Mouse (Mus musculus) frontal cortex, adult 2 months (tissue): Measurements from ENCODE around the gene Eps15. TPM values are rescaled to one million over a fixed set of nuclear protein-coding genes. Genes with fewer than 3 reads are reported as not detected.

Source experiments
- DNase-seq, 2 experiments: peaks; one replicate each; pipeline ENCODE4 v3.0.0; 2022; ENCODE audit warnings: low spot score in 1 of 2; ENCODE audit errors: extremely low spot score in 1 of 2
- polyA plus RNA-seq: library from polyadenylated mRNA; depleted of rRNA; stranded (reverse); fragments of >200 nt; gene quantifications from 2 replicates; pipeline ENCODE4 v1.2.3, GENCODE M21; 2012; rRNA removed

Gene Eps15
- 119 and 124 TPM in 2 replicates for polyA plus RNA-seq

DNA sequence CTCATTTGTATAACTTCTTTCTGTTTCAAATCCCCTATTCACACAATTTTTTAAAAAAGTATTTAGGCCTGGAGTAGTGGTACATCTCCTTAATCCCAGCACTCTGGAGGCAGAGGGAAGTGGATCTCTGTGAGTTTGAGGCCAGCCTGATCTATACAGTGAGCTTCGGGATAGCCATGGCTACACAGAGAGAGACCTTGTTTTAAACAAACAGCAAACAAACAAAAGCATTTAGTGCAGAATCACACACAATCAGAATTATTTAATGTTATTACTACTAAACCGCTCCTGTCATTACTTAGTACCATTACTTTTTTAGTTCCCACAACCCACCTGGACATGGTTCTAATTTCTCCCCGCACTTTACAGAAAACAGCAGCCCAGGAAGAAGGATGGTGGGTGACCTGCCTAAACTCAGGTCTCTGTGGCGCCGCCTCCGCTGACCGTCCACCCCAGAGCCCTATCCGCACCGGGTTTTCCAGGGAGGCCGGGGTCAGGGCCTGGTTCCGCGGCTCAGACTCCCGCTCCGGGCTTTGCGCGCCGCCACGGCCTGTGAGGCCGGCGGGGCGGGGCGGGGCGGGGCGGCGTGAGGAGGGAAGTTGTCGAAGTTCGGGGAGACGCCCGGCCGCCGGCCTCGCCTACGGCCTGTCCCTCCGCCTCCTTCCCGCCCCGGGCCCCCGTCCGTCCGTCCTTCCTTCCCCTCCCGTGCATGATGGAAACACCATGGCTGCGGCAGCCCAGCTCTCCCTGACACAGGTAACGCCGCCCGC lies at the start of gene Eps15:
TSS of gene Eps15 (plus strand) at position 580 of the 770 bp plus-strand sequence.
- peak; percentile 48 to 82 for DNase-seq

- DNase-seq = no peak
Measured at GRCm38 (mm10) chr4:109234185-109234584, 45.9 kb upstream of the Eps15 start, which contains the start of gene Calr4. Gene Calr4, plus strand, starts transcription at chr4:109234485.

- no peak for DNase-seq
Measured at GRCm38 (mm10) chr4:109234806-109235350, 45.2 kb upstream of the Eps15 start.

DNA sequence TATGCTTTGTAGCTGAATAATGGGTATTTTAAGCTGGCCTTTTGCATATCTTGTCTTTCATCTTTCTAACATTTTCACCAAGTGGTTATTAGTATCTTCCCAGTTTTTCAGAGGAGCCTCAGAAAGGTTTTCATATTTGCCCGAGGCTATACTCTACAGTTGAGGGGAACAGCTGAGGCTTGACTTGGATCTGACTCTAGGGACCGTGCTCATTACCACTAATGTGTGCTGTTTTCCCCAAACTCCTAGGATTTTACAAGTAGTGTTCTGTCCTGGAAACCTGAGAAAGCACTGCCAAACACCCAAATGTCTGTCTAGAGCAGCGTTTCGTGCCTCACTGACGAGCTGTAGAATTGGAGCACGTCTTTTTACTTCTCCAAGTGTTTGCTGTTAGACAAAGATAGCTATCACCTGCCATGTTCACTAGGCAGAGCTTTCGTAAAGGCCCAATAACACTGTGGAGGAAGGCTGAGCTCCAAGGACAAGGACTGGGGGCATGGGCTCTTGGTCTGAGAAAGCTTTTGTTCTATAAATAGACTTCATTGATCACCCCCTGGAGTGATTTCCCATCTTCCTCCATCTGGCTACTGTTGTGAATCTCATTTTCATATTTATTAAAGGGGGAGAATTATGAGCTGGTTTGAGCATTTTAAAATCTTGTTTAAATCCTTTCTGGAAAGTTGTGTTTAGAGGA lies 43.7 kb upstream of the Eps15 start:
- DNase-seq = no peak

- peak in 1 of 2 experiments; percentile 43 for DNase-seq
Measured at GRCm38 (mm10) chr4:109238428-109239268, 41.4 kb upstream of the Eps15 start.

- no peak for DNase-seq
Measured at GRCm38 (mm10) chr4:109241221-109241620, 38.8 kb upstream of the Eps15 start.

- no peak for DNase-seq
Measured at GRCm38 (mm10) chr4:109241934-109242333, 38.1 kb upstream of the Eps15 start.

DNA sequence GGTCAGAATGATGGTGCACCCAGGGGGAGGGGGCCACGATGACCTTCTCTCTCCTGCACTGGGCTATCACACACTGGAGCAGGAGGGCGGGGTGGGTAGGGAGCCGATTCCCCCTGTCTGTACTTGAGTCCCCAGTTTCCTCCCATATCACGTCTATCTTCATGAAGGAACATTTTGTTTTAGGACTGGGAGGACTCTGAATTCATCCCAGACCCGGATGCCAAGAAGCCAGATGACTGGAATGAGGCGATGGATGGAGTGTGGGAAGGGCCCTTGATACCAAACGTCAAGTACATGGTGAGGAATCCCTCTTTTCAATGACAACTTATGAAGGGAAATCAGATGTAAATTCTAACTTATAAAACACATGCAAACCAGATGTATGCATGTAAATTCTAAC lies 35.6 kb upstream of the Eps15 start:
- DNase-seq = no peak

DNA sequence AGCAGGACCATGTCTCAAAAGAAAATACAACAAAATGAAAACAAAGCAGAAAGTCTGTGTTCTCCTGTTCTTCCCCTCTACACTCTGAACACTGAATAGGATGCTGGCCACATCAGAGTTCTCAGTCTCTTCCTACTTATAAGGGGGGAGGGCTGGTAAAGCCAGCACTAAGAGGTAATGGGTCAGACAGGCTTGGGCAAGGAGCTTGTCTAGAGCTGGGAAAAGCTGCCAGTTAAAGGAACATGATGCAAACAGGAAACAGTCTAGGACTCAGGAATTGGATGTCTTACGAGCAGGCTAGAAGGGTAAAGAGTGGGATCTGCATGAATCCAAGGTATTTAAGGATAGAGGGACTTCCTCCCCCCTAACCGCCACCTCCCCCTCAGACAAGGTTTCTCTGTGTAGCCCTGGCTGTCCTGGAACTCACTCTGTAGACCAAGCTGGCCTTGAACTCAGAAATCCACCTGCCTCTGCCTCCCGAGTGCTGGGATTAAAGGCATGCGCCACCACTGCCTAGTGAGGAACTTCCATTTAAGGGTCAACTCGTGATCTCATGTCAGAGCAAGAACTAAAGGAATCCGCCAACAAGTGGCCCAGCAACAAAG lies 35.0 kb upstream of the Eps15 start:
- no peak for DNase-seq

DNA sequence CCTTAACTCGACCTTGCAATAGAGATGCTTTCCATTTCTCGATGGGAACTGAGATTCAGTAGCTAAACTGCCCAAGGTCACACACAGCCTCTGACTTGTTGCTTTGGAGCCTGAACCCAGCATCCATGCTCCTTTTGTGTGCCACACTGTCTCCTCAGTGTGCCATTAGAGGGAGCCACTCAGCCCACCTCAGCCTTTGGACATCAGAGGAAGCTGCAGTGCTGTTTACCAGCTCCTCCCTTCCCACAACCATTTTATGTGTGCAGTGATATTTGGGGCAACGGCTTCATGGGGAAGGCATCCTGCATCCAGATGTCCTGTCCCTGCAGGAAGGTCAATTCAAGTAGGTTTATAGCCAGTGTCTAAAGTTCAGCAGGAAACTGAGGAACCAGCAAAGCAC lies 28.5 kb upstream of the Eps15 start:
- no peak for DNase-seq

DNA sequence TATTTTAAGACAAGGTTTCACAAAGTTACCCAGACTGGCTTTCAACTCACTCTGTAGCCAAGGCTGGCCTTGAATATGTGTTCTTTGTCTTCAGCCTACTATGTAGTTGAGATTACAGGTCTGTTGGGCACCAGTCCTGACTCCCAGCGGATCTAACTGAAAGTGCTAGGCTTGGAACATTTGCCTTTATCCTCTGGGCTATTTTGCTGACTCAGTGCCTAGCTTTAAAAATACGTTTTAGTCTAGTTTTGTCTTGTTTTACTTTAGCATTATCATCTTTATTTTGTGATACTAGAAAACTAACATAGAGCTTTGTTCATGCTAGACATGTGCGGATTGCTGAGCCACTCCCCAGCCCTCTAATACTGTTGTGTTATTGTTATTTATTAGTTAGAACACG lies 27.9 kb upstream of the Eps15 start:
- DNase-seq = no peak

DNA sequence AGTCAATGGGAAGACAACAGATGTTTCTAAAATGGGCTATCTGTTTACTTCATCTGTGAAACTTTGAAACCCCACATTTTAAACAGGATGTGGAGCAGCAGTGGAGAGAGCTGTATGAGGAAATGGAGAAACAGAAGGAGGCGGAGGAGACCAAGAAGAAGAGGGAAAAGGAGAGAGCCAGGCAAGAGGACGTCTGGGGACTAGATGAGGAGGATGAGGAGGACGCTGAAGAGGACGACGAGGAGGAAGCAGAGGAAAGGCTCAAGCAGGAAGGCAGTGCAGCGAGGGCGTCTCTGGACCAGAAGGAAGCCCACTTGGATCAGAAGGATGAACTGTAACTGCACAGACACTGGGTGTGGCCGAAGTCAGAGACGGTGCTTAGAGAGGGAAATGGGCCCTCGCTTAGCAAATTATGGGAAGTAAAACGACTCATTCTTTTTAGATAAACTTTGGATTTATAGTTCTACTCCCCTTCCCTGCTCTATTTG lies 26.4 kb upstream of the Eps15 start:
- no peak for DNase-seq

DNA sequence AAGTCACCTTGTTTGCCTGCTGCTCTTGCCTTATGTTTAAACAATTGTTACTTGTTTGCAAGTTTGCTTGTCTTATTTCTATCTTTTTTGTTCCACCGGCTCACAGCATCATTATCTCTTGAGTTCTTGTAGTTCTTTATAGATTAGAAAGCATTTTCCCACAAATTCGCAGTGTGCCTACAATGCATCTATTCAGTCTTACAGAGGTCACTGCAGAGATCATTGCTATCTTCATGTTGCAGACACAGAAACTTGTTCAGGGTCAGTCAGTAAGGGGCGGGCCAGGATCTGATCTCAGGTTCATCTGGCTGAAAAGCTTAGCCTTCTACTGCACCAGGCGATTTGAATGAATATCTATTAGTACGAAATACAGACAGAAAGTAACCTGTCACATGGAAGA lies 25.6 kb upstream of the Eps15 start:
- no peak for DNase-seq

- DNase-seq = no peak
Measured at GRCm38 (mm10) chr4:109255321-109255720, 24.7 kb upstream of the Eps15 start.

DNA sequence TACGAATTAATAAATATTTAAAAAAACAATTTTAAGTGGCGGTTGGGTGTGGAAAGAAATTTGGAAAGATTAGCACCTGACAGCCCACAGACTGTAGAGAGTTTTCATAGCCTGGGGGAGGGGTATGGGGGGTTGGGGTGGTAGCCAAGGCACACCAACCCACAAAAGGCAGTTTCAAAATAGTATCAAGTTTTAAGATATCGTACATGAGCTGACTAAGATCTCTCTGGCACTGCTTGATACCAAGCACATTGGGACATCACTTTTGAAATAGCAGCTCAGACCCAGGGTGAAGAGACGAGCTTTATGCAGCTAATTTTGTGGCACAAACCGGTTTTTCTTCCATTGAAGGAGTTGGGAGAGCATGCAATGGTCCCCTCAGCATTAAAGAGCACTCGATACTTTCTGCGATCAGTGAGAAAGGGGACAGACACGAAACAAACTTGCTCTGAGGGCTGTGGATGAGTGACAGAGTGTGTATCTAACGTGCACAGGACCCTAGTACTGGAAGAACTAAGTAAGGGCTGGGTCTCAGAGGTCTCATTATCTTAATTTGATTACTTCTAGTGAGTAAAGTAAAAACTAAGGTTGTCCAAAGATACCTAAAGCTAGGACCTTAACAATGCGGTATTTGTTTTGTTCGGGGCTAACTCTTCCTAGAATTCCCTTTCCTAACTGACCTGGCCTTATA lies 24.2 kb upstream of the Eps15 start:
- no peak for DNase-seq

DNA sequence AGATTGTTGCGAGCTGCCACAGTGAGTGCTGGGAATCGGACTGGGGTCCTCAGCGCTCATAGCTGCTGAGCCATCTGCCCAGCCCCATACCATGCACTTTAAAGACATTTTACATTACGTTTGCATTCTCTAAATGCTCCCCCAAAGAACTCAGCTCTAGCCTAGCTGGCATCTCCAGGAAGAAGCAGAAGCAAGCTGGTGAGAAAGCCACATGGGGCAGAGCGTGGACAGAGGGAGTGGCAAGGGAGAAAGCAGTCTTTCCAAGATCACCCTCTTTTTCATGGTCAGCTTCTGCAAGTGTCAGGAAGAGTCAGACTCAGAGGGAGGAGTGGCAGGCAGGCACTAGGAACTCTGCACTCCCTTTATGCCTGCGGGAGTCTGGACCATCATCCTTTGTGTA lies 23.3 kb upstream of the Eps15 start:
- no peak for DNase-seq

DNA sequence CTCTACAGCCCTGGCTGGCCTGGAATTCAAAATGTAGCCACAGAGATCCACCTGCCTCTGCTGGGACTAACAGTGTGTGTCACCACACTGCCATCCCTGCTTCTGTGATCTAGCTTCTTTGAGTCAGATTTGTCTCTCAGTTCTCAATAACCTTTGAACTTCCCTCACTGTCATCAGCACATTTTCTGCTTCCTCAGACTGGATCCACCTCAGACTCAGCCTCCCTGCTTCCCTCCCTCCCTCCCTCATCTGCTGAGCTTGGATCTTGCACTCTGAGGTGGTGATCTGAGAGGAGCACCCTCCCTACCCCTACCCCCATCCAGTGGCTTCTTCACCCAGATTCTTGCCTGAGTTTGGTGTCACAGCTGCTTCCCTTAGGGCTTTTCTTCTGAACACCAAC lies 22.4 kb upstream of the Eps15 start:
- DNase-seq = no peak

DNA sequence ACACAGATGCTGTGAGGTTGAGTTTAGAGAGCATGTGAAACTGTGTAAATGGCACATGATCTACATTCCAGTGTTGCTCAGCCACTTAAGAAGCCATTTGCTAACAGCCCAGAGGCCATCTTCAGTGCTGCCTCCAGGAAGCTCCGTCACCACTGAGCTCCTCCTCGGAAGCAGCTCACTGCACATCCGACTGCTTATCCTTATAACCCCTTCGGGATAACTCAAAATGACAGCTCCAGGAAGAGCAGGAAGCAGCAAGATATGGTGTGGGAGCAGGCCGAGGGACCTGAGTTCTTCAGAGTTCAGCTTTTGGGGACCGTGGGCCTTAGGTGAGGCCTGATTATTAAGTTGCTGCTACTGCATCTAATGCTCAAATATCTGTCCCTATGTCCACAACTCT lies 18.0 kb upstream of the Eps15 start:
- DNase-seq = no peak

- DNase-seq = no peak
Measured at GRCm38 (mm10) chr4:109266056-109266455, 14.0 kb upstream of the Eps15 start.

GRCm38 (mm10) chr4:109266744-109267143 lies 13.3 kb upstream of the Eps15 start:
- no peak for DNase-seq
